Mouse (Mus musculus) stomach, embryonic 16.5 days (tissue): Measurements from ENCODE around the gene Clip2. TPM values are rescaled to one million over a fixed set of nuclear protein-coding genes. Genes with fewer than 3 reads are reported as not detected.

Source experiments
- ATAC-seq: fragments of 200-750 bp; cut with Nextera tagmentation; 2 replicates; pipeline ENCODE4 v1.8.0; 2017; ENCODE audit warnings: moderate number of reproducible peaks, moderate TSS enrichment; ENCODE audit not compliant: insufficient read depth, low FRiP score
- H3K27ac ChIP-seq: fragments of 300-500 bp; sonication (generic); 2 replicates; pipeline ENCODE4 v1.5.1; 2014; ENCODE audit warnings: low read length
- H3K27me3 ChIP-seq: fragments of 300-500 bp; sonication (generic); 2 replicates; pipeline ENCODE4 v1.6.1; 2014; ENCODE audit warnings: low read length, control low read depth, mixed read lengths; ENCODE audit not compliant: control insufficient read depth, insufficient read depth
- H3K36me3 ChIP-seq: fragments of 300-500 bp; sonication (generic); 2 replicates; pipeline ENCODE4 v1.6.1; 2014; ENCODE audit warnings: low read length; ENCODE audit not compliant: control insufficient read depth, insufficient read depth
- H3K4me1 ChIP-seq: fragments of 300-500 bp; sonication (generic); 2 replicates; pipeline ENCODE4 v1.6.1; 2014; ENCODE audit warnings: low read length, control low read depth, mixed read lengths; ENCODE audit not compliant: control insufficient read depth, insufficient read depth
- H3K4me2 ChIP-seq: fragments of 300-500 bp; sonication (generic); 2 replicates; pipeline ENCODE4 v1.6.1; 2014; ENCODE audit warnings: low read depth, low read length, mixed read lengths
- H3K4me3 ChIP-seq: fragments of 300-500 bp; sonication (generic); replicated peaks from 2 replicates; pipeline ENCODE4 v1.5.1; 2014; ENCODE audit warnings: mild to moderate bottlenecking, low read length
- H3K9ac ChIP-seq: fragments of 300-500 bp; sonication (generic); 2 replicates; pipeline ENCODE4 v1.6.1; 2014; ENCODE audit warnings: low read length
- H3K9me3 ChIP-seq: fragments of 300-500 bp; sonication (generic); replicated peaks from 2 replicates; pipeline ENCODE4 v1.6.1; 2016; ENCODE audit warnings: low read length, control low read depth; ENCODE audit not compliant: control insufficient read depth
- WGBS: fragments of 180-500 bp; shearing (Covaris S2); extraction: QIAGEN DNeasy Blood & Tissue Kit; methylation state at CpG from one replicate; pipeline ENCODE4 v1.1.7; 2014; 5-methylcytosine and 5-hydroxymethylcytosine counted together
- polyA plus RNA-seq: library from polyadenylated mRNA; unstranded; fragments of >200 nt; fragmentation: Nextera tagmentation; extraction: Ambion mirVana; gene quantifications from 2 replicates; pipeline ENCODE4 v1.2.1, GENCODE M21; 2015

The Clip2 gene
- polyA plus RNA-seq, 1 experiment from 2014 or later = 2.9 TPM

DNA sequence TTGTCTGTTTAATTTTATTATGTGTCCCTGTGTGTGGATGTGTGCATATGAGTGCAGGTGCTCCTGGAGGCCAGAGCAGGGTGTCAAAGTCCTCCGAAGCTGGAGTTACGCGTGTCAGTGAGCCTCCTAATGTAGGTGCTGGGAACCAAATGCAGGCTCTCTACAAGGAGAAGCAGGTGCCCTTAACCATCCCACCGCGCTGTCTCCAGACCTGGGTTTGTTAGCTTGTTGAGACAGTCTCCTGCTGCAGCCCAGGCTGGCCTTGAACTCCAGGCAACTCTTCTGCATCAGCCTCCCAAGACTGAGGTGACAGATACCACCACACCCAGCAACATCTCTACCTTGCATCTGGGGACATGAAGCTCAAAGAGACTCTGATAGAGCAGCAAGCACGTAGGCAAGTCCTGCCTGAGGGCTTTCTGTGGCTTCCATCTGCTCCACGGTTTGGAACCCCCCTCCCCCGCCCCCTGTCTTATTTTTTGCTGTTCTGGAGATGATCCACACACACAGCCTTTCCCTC, 85.1 kb downstream of the Clip2 start:
- Histone ChIP-seq H3K27ac (no peak overlapping the region), H3K9ac (no peak overlapping the region), H3K4me2 (no peak overlapping the region), H3K27me3 (no peaks in the 10 kb centered on the region), H3K4me3 (no peak overlapping the region), H3K9me3 (no peaks in the 10 kb centered on the region), H3K36me3 (no peaks in the 10 kb centered on the region), H3K4me1 (peaks cover 12% of the 10 kb centered on the region)
- WGBS = 58% methylated on average over 8 of the region's 8 CpGs
- no peak for ATAC-seq

DNA sequence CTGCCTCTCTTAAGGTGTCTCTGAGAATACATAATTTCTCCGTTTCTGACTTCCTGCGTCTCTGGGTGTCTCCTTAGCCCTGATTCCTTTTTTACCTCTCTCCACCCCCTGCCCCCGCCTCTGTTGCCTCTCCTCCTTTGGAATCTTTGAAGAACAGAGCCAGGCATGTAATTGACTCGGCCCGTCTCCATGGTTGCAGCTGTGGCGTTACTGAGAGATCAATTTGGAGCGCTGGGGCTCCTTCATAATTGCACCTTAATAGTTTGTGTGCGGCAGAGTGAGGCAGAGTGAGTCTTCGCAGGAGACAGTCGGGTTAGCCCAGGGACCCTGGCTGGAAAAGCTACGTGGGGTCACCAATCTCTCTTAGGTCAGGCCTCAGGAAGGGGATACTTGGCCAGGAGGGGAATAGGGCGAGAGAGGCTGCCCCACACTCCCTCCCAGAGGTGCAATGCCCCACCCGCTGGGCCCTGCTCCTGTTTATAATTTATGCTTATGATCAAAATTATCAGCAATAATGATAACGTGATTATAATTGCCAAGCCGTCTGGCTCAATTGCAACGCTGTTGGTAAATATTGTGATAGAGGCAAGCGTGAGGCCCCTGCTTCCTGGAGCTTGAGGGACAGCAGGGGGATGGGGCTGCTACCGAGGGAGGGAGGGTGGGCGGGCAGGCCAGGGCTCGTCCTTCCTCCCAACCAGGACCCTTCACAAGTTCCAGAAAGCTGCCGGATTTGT, 85.8 kb downstream of the Clip2 start:
- Histone ChIP-seq H3K9ac (no peak overlapping the region), H3K27me3 (no peaks in the 10 kb centered on the region), H3K9me3 (no peaks in the 10 kb centered on the region), H3K36me3 (no peaks in the 10 kb centered on the region), H3K4me1 (peaks cover 12% of the 10 kb centered on the region), H3K27ac (no peak overlapping the region), H3K4me3 (no peak overlapping the region), H3K4me2 (no peak overlapping the region)
- 24% methylated on average over 21 of the region's 21 CpGs for WGBS
- no peak for ATAC-seq

DNA sequence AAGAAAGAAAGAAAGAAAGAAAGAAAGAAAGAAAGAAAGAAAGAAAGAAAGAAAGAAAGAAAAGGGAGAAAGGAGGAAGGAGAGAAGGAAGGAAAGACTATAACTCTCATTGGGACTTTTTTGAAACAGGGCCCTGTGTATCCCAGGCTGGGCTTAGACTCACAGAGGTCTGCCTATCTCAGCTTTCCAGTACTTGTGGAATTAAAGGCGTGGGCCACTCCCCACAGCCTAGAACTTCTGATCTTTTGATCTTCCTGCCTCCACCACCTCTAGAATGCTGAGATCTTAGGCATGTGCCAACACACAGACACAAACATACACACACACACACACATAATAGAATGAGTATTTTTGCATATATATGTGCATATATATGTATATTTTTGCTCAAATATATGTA, 87.0 kb downstream of the Clip2 start:
- H3K27ac ChIP-seq = no peak overlapping the region
- 77% methylated on average over 1 of the region's 1 CpGs for WGBS
- no peaks in the 10 kb centered on the region for H3K36me3 ChIP-seq
- H3K9me3 ChIP-seq = no peaks in the 10 kb centered on the region
- H3K9ac ChIP-seq = no peak overlapping the region
- H3K4me3 ChIP-seq = no peak overlapping the region
- H3K4me1 ChIP-seq = peaks cover 12% of the 10 kb centered on the region
- no peak for ATAC-seq
- H3K4me2 ChIP-seq = no peak overlapping the region
- no peaks in the 10 kb centered on the region for H3K27me3 ChIP-seq

DNA sequence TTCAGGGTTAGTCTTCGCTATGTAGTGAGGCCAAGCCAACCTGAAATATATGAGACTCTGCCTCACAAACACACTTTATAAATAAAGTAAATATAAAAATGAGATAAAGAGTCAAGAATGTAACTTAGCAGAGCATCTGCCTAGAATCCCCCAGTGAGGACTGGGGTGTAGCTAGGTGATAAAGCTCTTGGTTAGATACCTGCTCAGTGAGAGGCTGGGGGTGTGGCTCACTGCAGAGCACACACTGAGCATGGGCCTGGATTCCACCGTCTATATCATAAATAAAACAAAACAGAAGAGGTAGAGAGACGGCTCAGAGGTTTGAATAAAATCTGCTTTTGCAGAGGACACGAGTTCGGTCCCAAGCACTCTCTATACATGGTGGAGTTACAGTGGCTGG, 88.0 kb downstream of the Clip2 start:
- H3K27ac ChIP-seq = no peak overlapping the region
- ATAC-seq = no peak
- H3K27me3 ChIP-seq = no peaks in the 10 kb centered on the region
- no peaks in the 10 kb centered on the region for H3K9me3 ChIP-seq
- H3K4me2 ChIP-seq = no peak overlapping the region
- H3K9ac ChIP-seq = no peak overlapping the region
- H3K36me3 ChIP-seq = no peaks in the 10 kb centered on the region
- peaks cover 12% of the 10 kb centered on the region for H3K4me1 ChIP-seq
- no peak overlapping the region for H3K4me3 ChIP-seq
- 68% methylated on average over 5 of the region's 5 CpGs for WGBS

DNA sequence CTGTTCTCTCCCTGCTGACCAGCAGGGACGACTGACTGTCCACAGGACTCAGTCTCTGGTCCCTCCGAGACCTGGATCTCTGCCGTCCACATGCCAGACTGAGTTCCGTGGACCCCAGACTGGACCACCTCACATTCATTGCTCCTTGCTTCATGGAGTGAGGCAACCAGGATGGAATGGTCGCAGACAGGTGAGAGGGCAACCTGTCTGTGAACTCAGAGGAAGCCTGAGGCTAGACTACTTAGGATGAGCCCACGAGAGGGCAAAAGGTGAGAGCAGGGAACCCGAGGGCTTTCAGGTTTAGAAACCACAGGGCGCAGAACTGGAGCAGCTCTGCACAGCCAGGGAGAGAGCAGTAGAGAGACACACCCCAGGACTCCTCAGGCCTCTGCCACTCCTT, 89.5 kb downstream of the Clip2 start:
- Histone ChIP-seq H3K27ac (no peak overlapping the region), H3K36me3 (no peaks in the 10 kb centered on the region), H3K9ac (no peak overlapping the region), H3K4me3 (no peak overlapping the region), H3K27me3 (no peaks in the 10 kb centered on the region), H3K9me3 (no peaks in the 10 kb centered on the region), H3K4me1 (peaks cover 9% of the 10 kb centered on the region), H3K4me2 (no peak overlapping the region)
- ATAC-seq = no peak
- WGBS = 81% methylated on average over 8 of the region's 8 CpGs

DNA sequence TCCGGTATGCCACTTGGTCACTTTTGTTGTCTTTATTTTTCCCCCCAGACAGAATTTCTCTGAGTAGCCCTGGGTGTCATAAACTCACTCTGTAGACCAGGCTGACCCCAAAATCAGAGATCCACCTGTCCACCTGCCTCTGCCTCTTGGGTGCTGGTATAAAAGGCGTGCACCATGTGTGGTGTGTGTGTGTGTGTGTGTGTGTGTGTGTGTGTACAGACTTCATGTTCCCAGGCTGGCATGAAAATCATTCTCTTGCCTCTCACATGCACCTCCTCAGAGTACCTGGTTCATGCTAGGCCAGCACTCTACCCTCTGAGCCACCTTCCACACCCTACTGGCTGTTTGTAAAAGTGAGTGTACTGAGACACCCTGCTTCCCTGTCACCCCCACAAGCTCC, 89.9 kb downstream of the Clip2 start:
- Histone ChIP-seq H3K27ac (no peak overlapping the region), H3K9ac (no peak overlapping the region), H3K36me3 (no peaks in the 10 kb centered on the region), H3K9me3 (no peaks in the 10 kb centered on the region), H3K4me1 (peaks cover 9% of the 10 kb centered on the region), H3K27me3 (no peaks in the 10 kb centered on the region), H3K4me2 (no peak overlapping the region), H3K4me3 (no peak overlapping the region)
- WGBS = 69% methylated on average over 2 of the region's 2 CpGs
- no peak for ATAC-seq

DNA sequence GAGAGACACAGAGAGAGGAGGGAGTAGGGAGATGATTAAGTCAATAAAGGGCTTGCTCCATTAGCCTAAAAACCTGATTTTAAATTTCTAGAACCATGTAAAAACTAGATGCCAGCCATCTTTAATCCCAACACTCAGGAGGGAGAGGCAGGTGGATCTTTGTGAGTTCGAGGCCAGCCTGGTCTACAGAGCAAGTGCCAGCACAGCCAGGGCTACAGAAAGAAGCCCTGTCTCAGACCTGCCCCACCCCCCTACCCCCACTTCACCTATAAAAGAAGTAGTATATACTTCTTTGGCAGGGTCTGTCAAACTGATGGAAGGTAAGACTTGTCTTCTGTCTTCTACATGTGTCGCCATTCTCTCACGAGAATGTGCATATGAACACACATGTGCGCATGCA, 91.7 kb downstream of the Clip2 start:
- H3K27ac ChIP-seq = no peak overlapping the region
- H3K4me1 ChIP-seq = no peaks in the 10 kb centered on the region
- H3K4me3 ChIP-seq = no peak overlapping the region
- no peak for ATAC-seq
- H3K9me3 ChIP-seq = no peaks in the 10 kb centered on the region
- 96% methylated on average over 4 of the region's 4 CpGs for WGBS
- H3K4me2 ChIP-seq = no peak overlapping the region
- no peak overlapping the region for H3K9ac ChIP-seq
- no peaks in the 10 kb centered on the region for H3K36me3 ChIP-seq
- H3K27me3 ChIP-seq = no peaks in the 10 kb centered on the region

DNA sequence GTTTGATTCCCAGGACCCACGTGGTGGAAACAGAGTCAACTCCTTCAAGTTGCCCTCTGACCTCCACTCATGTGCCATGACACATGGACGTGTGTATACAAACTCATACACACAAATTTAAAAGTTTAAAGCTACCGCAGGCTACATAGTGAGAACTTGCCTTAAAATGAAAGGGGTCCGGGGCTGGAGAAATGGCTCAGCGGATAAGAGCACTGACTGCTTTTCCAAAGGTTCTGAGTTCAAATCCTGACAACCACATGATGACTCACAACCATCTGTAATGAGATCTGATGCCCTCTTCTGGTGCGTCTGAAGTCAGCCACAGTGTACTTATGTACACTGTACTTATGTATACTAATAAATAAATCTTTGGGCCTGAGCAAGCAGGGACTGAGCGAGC, 93.1 kb downstream of the Clip2 start:
- ATAC-seq = no peak
- Histone ChIP-seq H3K27me3 (no peaks in the 10 kb centered on the region), H3K4me1 (peaks cover 7% of the 10 kb centered on the region; the same call in 1 of the 2 replicates), H3K9ac (no peak overlapping the region), H3K36me3 (no peaks in the 10 kb centered on the region), H3K4me2 (no peak overlapping the region), H3K4me3 (no peak overlapping the region), H3K27ac (no peak overlapping the region), H3K9me3 (no peaks in the 10 kb centered on the region)
- WGBS = 83% methylated on average over 7 of the region's 7 CpGs

DNA sequence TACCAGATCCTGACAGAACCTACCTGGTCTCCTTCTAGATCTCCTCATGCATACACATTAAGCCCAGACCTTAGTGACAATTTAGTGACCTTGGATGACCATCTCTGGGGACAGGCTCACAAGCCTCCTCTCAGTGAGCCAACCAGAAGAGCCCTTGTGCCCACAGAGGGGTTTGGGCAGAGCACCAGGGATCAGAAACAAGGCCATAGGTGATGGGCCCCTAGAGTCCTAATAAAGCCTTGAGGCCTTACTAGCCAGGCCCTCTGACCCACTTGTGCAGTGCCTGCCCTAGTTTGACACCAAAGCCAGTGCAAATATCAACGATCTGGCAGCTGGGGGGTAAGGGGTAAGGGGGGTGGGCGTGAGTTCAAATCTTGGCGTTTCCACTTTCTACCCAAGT, 93.8 kb downstream of the Clip2 start:
- H3K4me3 ChIP-seq = no peak overlapping the region
- H3K4me1 ChIP-seq = peaks cover 7% of the 10 kb centered on the region; the same call in 1 of the 2 replicates
- no peaks in the 10 kb centered on the region for H3K9me3 ChIP-seq
- H3K4me2 ChIP-seq = no peak overlapping the region
- no peaks in the 10 kb centered on the region for H3K36me3 ChIP-seq
- H3K27me3 ChIP-seq = no peaks in the 10 kb centered on the region
- ATAC-seq = no peak
- WGBS = 85% methylated on average over 3 of the region's 3 CpGs
- no peak overlapping the region for H3K27ac ChIP-seq
- H3K9ac ChIP-seq = no peak overlapping the region
